Mouse (Mus musculus) kidney, adult 8-10 months (tissue): ENCODE measurements around the gene Ube3a.

Source experiments
- DNase-seq, 2 experiments: peaks; one replicate each; pipeline ENCODE4 v3.0.0; 2022

Ube3a gene

DNA sequence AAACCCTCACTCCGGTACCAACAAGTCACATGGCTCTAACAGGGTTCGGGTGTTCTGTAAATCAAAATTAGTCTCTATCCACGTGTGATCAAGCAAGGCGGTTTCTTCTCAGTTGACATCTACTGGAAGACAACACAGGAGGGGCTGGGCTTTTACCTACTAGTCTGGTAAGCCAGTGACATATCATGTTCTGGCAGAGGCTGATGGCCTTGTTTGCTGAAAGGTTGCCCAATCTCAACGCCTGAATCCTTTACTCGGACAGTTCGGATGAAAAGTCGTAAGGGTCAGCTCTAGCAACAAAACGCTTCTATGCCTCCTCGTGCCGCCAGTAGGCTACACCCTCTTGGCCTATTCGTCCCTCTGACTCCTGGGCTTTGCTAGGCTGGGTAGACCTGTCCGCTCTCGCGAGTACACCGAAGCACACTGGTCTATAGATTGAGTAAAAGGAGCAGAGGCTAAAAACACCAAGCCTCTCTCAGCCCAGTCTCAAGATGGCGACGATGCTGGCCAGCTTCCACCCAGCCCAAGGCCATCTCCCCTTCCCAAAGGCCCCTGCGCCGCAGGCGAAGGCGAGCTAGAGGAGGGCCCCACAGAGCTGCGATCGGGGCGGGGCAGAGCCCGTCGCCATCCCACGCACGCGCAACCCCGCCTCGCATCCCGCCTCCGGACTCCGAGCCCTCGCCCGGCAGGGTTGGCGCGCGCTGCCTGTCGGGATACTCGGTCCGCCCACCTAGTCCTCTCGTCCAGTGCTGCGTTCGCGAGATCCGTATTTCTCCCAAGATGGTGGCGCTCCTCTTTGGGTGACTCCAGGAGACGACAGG is at the start of gene Ube3a:
Gene Ube3a (plus strand): TSS at position 706 of the 821 bp plus-strand sequence.
- peak; percentile 97 to 98 for DNase-seq

DNA sequence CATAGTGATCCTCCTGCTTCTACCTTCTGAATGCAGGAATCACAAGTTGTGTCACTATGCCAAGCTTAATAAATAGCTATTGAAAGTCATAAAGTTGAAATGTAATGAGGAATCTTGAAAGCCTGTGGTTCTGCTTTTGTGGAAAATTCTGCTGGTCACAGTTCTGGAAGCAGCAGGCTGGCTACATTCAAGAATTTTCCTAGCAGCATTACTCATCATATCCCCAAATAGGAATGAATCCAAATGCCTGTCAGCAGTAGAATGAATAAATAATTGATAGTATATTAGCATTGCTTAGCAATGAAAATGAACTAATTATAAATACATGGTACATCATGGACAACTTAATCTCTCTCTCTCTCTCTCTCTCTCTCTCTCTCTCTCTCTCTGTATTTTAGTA is 35.7 kb upstream of the Ube3a start:
- DNase-seq = no peak

- DNase-seq = no peak
Observed at GRCm38 (mm10) chr7:59214911-59215310, 13.6 kb upstream of the Ube3a start.

DNA sequence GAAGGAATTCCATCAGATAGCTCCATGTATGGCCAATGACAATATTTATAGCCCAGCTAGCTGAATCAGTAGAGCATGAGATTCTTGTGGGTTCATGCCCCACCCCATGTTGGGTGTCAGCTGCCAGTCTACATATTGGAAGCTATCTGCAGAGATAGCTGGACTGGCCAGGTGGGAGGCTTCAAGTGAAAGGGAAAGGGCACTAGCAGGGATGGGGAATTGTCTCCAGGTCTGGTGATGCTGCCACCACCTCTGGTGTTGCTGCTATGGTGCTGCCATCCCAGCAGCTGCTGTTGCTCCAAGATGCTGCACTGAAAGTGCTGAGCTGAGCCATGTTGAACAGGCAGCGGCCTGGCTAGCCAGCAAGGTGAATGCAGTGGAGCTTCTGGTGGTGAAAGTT is 7.3 kb upstream of the Ube3a start:
- DNase-seq = no peak

DNA sequence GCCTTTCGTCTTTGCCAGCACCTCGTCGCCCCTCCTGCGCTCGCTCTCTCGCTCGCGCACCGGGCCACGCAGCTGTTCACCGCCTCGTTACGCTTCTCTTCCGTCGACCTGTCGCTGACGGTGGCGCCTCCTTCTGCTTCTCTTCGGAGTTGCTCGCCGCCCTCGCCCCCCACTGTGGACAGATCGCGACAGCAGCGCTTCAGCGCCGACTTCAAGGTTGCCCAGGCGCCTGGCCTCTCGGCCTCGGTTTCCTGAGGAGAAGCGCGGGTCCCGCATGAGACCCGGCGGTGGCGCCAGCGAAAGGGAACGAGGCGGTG is 274 bp downstream of the Ube3a start:
- DNase-seq = no peak

DNA sequence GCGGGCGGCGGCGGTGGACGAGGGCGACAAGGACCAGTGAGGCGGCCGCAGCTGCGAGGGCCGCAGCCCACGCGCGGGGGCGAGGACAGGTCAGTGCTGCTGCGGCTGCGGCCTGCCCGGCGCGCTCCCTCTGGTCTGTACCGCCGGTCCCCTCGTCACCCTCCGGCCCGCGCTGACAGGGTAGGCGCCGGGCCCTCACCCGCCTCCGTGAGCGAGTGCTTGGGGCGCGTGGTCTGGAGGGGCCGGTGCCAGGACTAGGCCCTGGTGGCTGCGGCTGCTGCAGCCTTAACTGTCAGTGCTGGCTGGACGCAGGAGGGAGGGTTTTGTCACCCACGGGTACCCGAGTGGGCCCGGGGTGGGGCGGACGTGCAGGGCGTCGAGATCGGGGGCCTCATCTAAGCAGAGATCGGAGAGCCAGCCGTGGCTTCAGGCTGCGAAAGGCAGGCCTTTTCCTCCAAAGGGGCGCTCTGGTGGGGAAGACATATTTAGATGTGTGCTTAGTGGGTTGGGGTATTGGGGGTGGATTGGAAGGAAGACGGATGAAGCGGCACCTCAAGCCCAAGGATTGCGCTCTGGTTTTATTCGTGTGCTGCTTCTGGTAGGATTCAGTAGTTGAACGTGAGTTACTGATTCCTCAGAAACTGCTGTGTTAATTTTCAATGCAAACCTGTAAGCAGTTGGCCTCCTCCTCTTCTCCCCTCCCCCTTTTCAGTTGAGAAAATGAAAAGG is 797 bp downstream of the Ube3a start:
- DNase-seq = peak; percentile 23 to 38

DNA sequence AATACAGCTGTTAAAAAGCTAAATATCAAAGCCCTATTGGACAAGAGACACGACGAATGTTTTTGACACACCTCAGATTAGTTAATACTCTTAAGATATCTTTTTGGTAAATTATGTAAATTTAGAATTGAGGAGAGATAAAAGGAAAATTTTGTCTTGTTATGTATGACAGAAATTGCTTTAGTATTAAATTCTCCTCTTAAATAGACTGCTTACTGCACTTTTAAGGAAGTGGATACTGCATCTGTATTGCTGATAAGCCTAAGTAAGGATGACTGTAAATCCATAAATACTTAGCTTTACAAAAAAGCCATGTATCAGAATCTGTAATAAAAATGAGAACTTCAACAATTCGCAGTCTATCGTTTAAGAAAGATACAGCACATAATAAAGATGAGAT is 1.8 kb downstream of the Ube3a start:
- DNase-seq = no peak

- no peak for DNase-seq
Observed at GRCm38 (mm10) chr7:59230768-59231167, 2.2 kb downstream of the Ube3a start.

DNA sequence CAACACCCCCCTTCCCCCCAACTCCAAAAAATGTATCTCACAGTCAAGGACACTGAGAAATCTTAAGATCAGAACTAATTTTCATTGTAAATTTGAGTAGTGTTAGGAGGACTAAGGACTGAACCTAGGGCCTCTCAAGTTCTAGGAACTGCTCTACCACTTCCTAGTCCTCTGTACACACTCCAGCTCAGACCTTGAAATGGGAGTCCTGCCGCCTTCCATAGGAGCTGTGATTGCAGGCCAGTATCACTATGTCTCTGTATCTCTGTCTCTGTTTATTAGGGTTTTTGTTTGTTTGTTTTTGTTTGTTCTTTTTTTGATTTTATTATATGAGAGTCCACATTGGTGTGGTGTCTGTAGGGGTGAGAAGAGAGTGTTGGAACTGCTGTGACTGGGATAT is 3.4 kb downstream of the Ube3a start:
- DNase-seq = no peak

DNA sequence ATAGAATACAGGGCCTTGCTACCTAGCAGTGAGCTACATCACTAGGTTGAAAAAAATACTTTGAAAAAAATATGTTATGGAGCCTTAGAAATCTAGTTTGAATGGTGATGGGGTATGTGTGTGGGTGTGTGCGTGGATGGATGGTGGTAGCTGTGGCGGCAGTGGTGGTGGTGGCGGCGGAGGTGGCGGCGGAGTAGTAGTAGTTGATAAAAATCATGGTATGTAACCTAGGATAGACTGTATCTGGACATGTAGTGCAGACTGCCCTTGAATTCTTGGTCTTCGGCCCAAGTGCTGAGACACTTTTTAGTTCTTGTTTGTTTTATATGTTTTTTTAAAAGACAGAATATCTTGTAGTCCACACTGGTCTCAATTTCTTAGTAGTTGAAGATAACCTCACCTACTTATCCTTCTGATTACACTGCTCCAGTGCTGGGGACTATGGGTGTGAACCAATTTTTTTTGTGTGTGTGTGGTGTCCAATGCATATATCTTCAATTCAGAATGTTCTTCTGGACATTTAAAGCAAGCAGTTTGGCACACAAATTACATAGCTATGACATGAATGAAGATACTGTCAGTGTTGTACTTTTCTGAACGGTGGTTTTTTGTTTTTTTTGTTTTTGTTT is 6.3 kb downstream of the Ube3a start:
- no peak for DNase-seq

GRCm38 (mm10) chr7:59243257-59243656 is 14.7 kb downstream of the Ube3a start:
- DNase-seq = no peak

GRCm38 (mm10) chr7:59245541-59245940 is 17.0 kb downstream of the Ube3a start:
- DNase-seq = no peak

- DNase-seq = no peak
Observed at GRCm38 (mm10) chr7:59253373-59253772, 24.8 kb downstream of the Ube3a start.

DNA sequence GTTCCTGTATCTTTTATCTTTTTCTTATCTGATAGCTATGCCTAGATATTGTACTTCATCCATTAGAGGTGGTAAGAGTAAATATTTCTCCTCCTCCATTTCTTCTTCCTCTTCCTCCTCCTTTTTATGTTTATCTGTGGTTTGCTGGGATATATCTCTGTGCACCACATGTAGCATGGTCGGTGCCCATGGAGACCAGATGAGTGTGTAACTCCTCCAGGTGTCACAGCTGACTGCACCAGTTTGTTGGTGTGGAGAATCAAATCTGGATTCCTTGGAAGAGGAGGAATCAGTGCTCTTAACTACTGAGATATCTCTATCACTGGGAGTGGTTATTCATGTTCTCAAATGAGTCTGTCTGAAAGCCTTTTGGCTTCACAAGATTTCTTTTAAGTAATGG is 37.0 kb downstream of the Ube3a start:
- DNase-seq = no peak

GRCm38 (mm10) chr7:59271775-59272174 is 43.2 kb downstream of the Ube3a start:
- no peak for DNase-seq

GRCm38 (mm10) chr7:59312576-59312975 is 84.0 kb downstream of the Ube3a start:
- DNase-seq = no peak

DNA sequence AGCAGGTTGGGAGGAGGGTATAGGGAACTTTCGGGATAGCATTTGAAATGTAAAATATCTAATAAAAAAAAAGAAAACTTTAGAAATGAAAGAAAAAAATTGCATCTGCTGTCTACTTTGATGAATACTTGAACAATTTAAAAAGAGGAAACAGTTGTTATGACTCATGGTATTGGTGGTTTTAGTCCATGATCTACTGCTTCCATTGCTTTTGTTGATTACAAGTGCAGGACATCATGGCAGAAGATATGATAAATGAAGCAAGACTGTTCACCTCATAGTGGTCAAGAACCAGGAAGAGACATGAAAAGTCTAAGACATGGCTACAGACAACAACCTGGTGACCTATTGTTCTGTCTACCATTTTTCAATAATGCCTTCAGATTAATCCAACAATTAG is 94.2 kb downstream of the Ube3a start:
- DNase-seq = no peak
